Mouse (Mus musculus) C2C12 (cell line): Measurements from ENCODE around the gene Rpl3. TPM values are rescaled to one million over a fixed set of nuclear protein-coding genes. Genes with fewer than 3 reads are reported as not detected.
A peak's percentile ranks its signal among the peaks of the same experiment; 100 is the strongest.

Experiments used
- H3K27me3 ChIP-seq: one replicate; pipeline ENCODE4 v1.6.1; 2011; ENCODE audit not compliant: control insufficient read depth, insufficient read depth, insufficient read length
- H3K36me3 ChIP-seq: one replicate; pipeline ENCODE4 v1.6.1; 2011; ENCODE audit not compliant: control insufficient read depth, insufficient read depth
- H3K4me3 ChIP-seq: one replicate; pipeline ENCODE4 v1.5.1; 2011; ENCODE audit warnings: mild to moderate bottlenecking, control low read depth; ENCODE audit not compliant: poor library complexity, insufficient read depth, severe bottlenecking
- H3K79me2 ChIP-seq: one replicate; pipeline ENCODE4 v1.6.1; 2011; ENCODE audit not compliant: control insufficient read depth, insufficient read depth
- H3K79me3 ChIP-seq: one replicate; pipeline ENCODE4 v1.6.1; 2011; ENCODE audit warnings: low read depth, control low read depth
- H3ac ChIP-seq: one replicate; pipeline ENCODE3; 2011; ENCODE audit warnings: low read depth; ENCODE audit not compliant: control insufficient read depth, insufficient read length
- CEBPB ChIP-seq: IDR thresholded peaks from one replicate; pipeline ENCODE4 v1.6.1; 2011; ENCODE audit warnings: low read depth, mild to moderate bottlenecking, control low read depth, moderate library complexity
- CTCF ChIP-seq: IDR thresholded peaks from one replicate; pipeline ENCODE4 v1.5.1; 2011; ENCODE audit not compliant: control insufficient read depth, insufficient read depth, insufficient read length
- FOSL1 ChIP-seq: IDR thresholded peaks from one replicate; pipeline ENCODE4 v1.8.0; 2011; ENCODE audit warnings: mild to moderate bottlenecking, low read length; ENCODE audit not compliant: poor library complexity, insufficient read depth, severe bottlenecking
- MAX ChIP-seq: IDR thresholded peaks from one replicate; pipeline ENCODE4 v1.6.1; 2011; ENCODE audit warnings: mild to moderate bottlenecking, control low read depth
- MYOD1 ChIP-seq: IDR thresholded peaks from one replicate; pipeline ENCODE4 v1.6.1; 2011; ENCODE audit warnings: low read depth; ENCODE audit not compliant: control insufficient read depth, insufficient read length
- MYOG ChIP-seq: IDR thresholded peaks from one replicate; pipeline ENCODE4 v1.6.1; 2011; ENCODE audit not compliant: control insufficient read depth, insufficient read length; ENCODE audit errors: extremely low read depth
- USF1 ChIP-seq: IDR thresholded peaks from one replicate; pipeline ENCODE4 v1.6.1; 2011; ENCODE audit warnings: low read depth, mild to moderate bottlenecking, control low read depth, moderate library complexity
- polyA plus RNA-seq: library from polyadenylated mRNA; unstranded; fragments of >200 nt; fragmentation: generic; extraction: Trizol; gene quantifications from one replicate; pipeline ENCODE4 v1.2.1, GENCODE M21; 2012; ENCODE audit warnings: missing spikeins

The Rpl3 gene
- polyA plus RNA-seq, 1 experiment, result 1,181 TPM

- H3K4me3 ChIP-seq, result no peak overlapping the region
- H3K79me3 ChIP-seq, result no peaks in the 10 kb centered on the region
- TF ChIP-seq USF1 (no peak), CEBPB (no peak), MYOD1 (no peak), MAX (no peak), CTCF (no peak), MYOG (no peak), FOSL1 (no peak)
- H3K27me3 ChIP-seq, result no peaks in the 10 kb centered on the region
- peak overlapping the region; percentile 46 for H3ac ChIP-seq
- H3K36me3 ChIP-seq, result no peaks in the 10 kb centered on the region
- H3K79me2 ChIP-seq, result no peaks in the 10 kb centered on the region
Observed at GRCm38 (mm10) chr15:80070095-80070644, 21.5 kb downstream of the Rpl3 start.

DNA sequence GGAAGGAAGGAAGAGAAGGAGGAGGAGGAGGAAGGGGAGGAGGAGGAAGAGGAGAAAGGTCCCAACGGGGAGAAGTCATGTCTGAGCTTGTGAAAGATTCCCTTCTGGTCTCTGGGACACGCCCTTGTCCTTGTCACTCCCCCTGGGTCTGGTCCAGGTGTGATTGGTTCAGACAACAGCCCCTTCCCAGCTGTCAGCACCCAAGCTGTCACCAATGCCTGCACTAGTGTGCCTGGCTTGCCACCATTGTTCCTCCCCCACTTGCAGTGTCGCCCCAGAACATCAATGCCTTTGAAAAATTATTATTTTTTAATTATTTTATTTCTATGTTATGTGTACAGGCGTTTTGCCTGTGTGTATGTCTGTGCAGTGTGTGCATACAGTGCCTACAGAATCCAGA lies 22.5 kb downstream of the Rpl3 start:
- no peak for TF ChIP-seq MAX
- TF ChIP-seq MYOD1, result no peak
- TF ChIP-seq CEBPB, result no peak
- no peak for TF ChIP-seq MYOG
- no peak for TF ChIP-seq CTCF
- TF ChIP-seq FOSL1, result no peak
- TF ChIP-seq USF1, result no peak
- no peaks in the 10 kb centered on the region for H3K27me3 ChIP-seq
- no peaks in the 10 kb centered on the region for H3K36me3 ChIP-seq
- H3K79me3 ChIP-seq, result no peaks in the 10 kb centered on the region
- H3ac ChIP-seq, result no peak overlapping the region
- H3K4me3 ChIP-seq, result no peak overlapping the region
- no peaks in the 10 kb centered on the region for H3K79me2 ChIP-seq

GRCm38 (mm10) chr15:80066538-80066937 lies 25.1 kb downstream of the Rpl3 start:
- H3K36me3 ChIP-seq, result no peaks in the 10 kb centered on the region
- H3K79me2 ChIP-seq, result no peaks in the 10 kb centered on the region
- H3ac ChIP-seq, result no peak overlapping the region
- TF ChIP-seq MYOG, result no peak
- peak; percentile 77 for TF ChIP-seq CTCF
- H3K79me3 ChIP-seq, result no peaks in the 10 kb centered on the region
- no peak overlapping the region for H3K4me3 ChIP-seq
- no peaks in the 10 kb centered on the region for H3K27me3 ChIP-seq

DNA sequence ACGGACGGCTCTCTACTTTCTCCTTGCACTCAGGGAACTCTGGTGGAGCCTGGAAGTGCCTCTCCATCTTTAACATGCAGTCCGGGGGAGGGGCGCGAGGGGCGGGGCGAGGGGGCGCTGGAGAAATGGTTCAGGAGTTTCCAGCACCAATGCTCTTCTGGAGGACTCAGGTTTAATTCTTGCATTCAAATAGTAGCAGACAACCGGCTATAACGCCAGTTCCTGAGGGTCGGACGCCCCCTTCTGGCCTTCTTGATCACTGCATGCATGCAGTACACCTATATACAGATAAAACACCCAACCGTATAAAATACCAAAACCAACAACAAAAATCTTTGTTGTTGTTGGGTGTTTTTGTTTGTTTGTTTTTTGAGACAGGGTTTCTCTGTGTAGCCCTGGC lies 26.3 kb downstream of the Rpl3 start:
- Histone ChIP-seq H3K36me3 (no peaks in the 10 kb centered on the region), H3K4me3 (no peak overlapping the region), H3ac (no peak overlapping the region), H3K79me2 (no peaks in the 10 kb centered on the region), H3K27me3 (no peaks in the 10 kb centered on the region), H3K79me3 (no peaks in the 10 kb centered on the region)
- TF ChIP-seq CEBPB, result no peak
- no peak for TF ChIP-seq MAX
- no peak for TF ChIP-seq MYOD1
- no peak for TF ChIP-seq USF1
- TF ChIP-seq FOSL1, result no peak
- TF ChIP-seq MYOG, result no peak
- TF ChIP-seq CTCF, result peak; percentile 31

DNA sequence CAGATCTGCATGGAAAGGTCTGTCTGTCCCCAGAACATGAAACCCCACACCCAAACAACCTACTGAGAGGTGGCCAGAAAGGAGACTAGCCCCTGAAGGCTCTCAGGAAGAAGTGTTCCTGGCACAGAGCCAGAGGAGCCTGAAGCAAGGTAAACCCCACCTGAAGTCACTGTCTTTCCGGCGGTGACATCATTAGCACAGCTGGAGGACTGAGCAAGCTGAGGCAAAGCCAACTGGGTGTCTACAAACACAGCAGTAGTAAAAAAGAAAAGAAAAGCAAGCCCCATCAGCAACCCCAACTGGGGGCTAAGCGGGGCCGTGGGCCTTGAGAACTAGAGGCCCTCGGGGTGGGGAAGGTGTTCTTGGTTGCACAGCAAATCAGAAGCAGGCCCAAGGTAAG lies 26.7 kb downstream of the Rpl3 start:
- H3K4me3 ChIP-seq, result no peak overlapping the region
- H3K79me2 ChIP-seq, result no peaks in the 10 kb centered on the region
- no peak overlapping the region for H3ac ChIP-seq
- H3K79me3 ChIP-seq, result no peaks in the 10 kb centered on the region
- H3K36me3 ChIP-seq, result no peaks in the 10 kb centered on the region
- no peaks in the 10 kb centered on the region for H3K27me3 ChIP-seq
- TF ChIP-seq MYOG, result no peak
- no peak for TF ChIP-seq CEBPB
- TF ChIP-seq MAX, result no peak
- no peak for TF ChIP-seq USF1
- no peak for TF ChIP-seq MYOD1
- no peak for TF ChIP-seq CTCF
- no peak for TF ChIP-seq FOSL1

DNA sequence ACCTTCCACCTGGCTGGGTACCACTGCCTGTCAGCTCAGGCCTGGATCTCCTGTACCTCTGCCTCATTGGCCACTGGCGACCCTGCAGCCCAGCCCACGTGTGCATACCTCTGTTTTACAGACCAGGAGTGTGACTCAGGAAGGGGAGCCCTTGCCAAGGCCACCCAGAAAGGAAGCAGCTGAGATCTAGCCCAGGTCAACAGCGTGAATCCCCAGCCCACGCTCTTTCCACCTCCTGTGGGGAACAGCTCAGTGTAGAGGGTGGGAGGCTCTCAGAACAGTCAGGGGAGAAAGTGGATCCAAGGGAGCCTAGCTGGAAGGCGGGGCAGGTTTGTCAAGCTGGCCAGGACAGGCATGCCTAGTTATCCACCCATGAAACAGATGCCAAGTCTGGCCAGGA lies 28.8 kb downstream of the Rpl3 start:
- no peak overlapping the region for H3ac ChIP-seq
- no peaks in the 10 kb centered on the region for H3K27me3 ChIP-seq
- no peaks in the 10 kb centered on the region for H3K79me3 ChIP-seq
- no peaks in the 10 kb centered on the region for H3K79me2 ChIP-seq
- no peak overlapping the region for H3K4me3 ChIP-seq
- TF ChIP-seq USF1 (peak; percentile 8), CEBPB (no peak), MYOD1 (no peak), FOSL1 (no peak), CTCF (no peak), MYOG (no peak), MAX (no peak)
- no peaks in the 10 kb centered on the region for H3K36me3 ChIP-seq
